Mouse (Mus musculus) adrenal gland, postnatal 10 days (tissue): ENCODE measurements around the gene Ak5. TPM values are rescaled to one million over a fixed set of nuclear protein-coding genes. Genes with fewer than 3 reads are reported as not detected.
"Not testable (repeated sequence)": the region's sequence is repeated elsewhere in the genome, so short reads cannot be mapped to it uniquely, and the experiment has no call there.

ENCODE experiments used
- DNase-seq: peaks from one replicate; pipeline ENCODE4 v3.0.0; 2021; ENCODE audit warnings: mixed read lengths
- long read RNA-seq, 2 experiments: library from polyadenylated mRNA; stranded (forward); transcript quantifications; one replicate each; pipeline ENCODE4 v2.0.0; 2021
- total RNA-seq, 2 experiments: library from RNA; stranded (reverse); gene quantifications; 2 replicates each; pipeline ENCODE4 v1.2.3; 2021

The Ak5 gene
- total RNA-seq, result 1 to 10 TPM; 3.0 to 4.1 TPM
- long read RNA-seq, experiment 1, partial matches to known transcripts, result 3 of 7 reads
- long read RNA-seq, experiment 1, other reads (novel, unspliced or antisense), result 2 of 7 reads
- long read RNA-seq, experiment 2, partial matches to known transcripts, result 0 of 4 reads
- long read RNA-seq, experiment 2, other reads (novel, unspliced or antisense), result 2 of 4 reads

DNA sequence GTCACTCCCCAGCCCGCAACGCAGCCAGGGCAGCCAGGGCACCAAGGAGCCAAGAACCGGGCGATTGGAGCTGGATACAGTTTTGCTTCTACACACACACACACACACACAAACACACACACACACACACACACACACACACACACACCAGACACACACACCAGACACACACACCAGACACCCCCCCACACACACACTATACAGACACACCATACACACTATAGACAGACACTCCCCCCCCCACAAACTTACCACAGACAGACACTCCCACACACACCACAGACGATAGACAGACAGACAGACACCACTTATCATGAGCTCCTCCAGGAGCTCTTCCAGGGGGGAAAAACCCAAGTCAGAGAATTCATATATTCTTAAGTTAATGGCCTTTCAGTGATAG is at the start of gene Ak5:
Ak5 (minus strand) TSS at position 122 of the 400 bp plus-strand sequence.
- DNase-seq, result no peak

DNA sequence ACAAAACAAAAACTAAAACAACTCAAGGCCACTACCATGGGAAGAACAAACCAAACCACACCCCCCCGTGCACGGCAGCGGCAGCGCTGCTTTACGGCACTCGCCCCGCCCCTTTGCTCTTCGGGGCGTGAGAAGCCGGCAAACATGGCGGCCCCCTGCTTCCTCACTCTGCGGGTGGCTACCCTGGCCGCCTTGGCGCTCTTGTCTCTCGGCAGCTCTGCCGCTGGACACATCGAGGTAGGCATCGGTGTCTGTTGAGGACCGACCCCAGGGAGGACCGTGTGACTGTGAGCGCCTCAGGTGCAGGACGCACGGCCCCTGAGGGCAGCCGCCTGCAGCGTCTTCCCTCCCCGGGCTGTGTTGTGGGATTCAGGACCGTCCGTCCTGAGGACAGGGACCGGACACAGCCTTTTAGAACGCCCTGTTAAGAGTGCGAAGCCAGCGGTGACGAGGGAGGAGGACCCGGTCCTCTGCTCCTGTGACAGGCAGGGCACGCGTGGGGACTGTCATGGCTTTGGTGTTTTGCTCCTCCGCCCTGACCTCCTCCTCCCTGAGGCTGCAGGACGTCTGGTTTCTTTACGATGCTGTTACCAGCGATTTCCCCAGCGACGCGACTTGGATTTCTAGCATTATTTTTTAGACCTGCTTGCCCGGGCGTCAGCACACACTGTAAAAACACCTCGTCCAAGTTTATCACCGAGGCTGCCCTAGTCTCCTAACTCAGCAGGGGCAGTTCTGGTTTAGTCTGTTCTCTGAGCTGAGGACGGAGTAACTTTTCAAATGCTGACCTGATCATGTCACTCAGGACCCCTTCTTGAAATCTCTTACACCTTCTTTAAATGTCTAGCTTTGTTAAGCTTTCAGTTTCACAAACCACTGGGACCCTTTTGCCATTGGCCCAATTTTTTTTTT is 46.1 kb upstream of the Ak5 start, which contains the start of gene Pigk:
Pigk (plus strand) TSS at position 110 of the 912 bp plus-strand sequence.
- peak; percentile 97 for DNase-seq

DNA sequence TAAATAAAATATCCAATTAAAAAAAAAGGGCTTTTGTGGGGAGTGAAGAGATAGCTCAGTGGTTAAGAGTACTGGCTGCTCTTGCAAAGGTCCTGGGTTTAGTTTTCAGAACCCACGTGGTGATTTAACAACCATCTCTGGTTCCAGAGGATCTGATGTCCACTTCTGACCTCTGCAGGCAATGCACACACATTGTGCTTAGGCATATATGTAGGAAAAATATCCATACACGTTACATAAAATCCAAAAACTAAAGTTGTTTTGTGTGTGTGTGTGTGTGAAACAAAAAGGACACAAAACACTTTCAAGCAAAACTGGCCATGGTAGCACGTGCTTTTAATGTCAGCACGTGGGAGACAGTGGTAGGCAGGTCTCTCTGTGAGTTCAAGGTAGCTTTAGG is 44.8 kb upstream of the Ak5 start:
- no peak for DNase-seq

- DNase-seq, result no peak
Measured at GRCm38 (mm10) chr3:152709936-152710335, 41.8 kb upstream of the Ak5 start.

DNA sequence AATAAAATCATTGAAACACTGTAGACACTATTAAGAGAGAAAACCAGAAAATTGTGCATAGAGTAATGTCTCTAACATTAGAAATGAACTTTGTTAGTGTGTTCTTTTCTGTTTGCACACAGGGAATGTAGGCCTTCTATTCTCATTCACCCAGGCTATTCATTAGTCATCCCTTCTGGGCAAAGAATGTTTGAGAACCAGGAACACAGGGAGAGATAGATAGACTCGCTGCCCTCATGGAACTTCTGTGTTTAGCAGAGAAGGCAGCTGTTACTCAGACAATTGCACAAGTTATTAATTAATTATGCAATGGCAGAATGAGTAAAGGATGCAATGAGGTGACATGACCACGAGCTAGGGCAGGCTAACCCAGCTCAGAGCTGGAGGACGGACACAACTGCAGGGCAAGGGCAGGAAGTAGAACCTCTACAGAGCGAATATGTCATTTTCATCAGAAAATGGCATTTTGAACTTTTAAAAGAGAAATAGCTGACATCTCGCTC is 39.2 kb upstream of the Ak5 start:
- no peak for DNase-seq

DNA sequence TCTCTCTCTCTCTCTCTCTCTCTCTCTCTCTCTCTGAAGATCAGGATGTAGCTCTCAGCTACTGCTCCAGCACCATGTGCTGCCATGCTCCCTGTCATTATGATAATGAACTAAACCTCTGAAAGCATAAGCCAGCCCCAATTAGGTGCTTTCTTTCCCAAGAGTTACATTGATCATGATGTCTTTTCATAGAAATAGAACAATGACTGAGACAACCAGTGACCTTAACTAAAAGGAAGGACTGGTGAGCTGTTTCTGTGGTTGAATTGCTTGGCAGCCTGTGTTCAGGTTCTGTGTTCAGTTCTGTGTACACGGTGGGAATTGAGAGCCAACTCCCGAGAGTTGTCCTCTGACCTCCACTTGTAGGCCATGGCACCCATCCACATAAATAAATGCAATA is 38.7 kb upstream of the Ak5 start:
- DNase-seq, result no peak

DNA sequence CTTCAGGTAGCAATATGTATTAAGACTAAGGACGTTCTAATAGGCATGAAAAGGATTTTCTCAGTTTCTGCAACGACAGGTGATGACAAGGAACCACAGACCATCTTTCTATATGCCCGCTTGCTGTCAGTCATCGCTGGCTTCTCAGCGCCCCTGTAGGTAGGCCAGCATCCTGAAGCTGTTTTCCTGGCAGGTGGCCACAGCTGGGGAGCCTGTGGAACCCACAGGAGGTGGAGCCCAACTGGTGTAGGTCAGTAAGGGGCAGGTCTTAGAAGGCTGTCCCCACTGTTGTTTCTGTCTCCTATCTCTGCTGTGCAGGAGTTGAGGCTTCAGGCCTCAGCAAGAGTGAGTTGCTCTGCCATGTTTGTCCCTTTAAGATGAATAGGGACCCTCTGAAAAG is 37.7 kb upstream of the Ak5 start:
- DNase-seq, result no peak

DNA sequence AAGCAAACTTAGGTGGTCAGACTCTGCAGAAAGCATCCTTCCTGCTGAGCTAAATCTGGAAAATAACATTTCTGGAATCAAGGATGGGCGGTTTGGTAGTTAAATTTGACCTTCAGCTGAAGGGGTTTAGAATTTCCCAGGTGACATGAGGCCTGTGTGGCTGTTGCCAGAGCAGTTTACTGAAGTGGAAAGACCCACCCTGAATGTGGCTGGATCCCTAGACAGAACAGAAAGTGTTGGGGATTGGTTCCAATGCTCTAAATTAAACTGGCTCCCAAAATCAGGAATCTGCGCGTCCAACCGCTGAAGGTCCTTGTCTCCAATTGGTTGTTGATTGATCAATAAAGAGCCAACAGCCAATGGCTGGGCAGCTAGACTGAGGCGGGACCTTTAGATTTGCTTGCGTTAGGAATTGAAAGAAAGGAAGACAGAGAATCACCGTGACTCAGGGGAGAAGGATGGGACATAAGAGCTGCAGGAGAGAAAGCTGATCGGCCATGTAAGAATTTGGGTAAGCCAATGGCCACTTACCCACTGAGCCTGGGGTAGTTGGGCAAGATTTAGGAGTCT is 34.2 kb upstream of the Ak5 start:
- DNase-seq, result no peak

GRCm38 (mm10) chr3:152701536-152701935 is 33.4 kb upstream of the Ak5 start:
- not testable (repeated sequence) for DNase-seq

DNA sequence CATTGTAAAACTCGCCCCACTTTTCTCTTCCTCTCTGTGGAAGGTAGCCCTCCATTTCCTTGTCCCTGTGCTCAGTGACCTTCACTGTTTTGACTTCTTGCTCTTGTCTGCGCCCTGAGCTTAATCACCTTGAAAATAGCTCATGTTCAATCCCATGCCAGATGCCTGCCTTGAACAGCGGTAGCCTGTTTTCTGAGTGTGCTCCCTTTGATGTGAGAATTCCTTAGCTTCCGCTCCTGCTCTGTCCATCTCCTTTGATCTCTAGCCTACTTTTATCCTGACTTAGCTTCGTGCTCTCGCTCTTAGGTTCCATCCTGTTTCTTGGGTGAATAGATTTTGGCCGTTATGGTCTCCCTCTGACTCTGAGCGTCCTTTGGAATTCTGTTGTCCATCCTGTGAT is 31.1 kb upstream of the Ak5 start:
- DNase-seq, result no peak

GRCm38 (mm10) chr3:152698017-152698416 is 29.9 kb upstream of the Ak5 start:
- DNase-seq, result no peak

DNA sequence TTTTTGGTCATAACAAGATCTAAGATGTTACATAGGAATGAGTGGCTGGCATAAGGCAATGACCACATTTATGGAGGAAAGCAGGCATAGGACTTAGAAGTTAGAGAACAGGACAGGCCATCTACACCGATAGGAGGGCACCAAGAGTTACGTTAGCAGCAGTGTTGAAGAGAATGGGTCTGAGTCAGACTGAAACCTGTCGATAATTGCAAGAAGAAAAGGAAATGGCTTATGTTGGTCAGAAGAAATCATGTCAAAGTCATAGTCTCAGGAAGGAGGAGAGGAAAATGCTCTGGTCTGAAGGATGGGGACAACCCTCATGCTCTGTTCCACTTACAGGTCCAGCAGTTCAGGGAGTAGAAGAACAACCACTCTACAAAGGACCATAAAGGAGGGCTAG is 26.8 kb upstream of the Ak5 start:
- DNase-seq, result no peak

DNA sequence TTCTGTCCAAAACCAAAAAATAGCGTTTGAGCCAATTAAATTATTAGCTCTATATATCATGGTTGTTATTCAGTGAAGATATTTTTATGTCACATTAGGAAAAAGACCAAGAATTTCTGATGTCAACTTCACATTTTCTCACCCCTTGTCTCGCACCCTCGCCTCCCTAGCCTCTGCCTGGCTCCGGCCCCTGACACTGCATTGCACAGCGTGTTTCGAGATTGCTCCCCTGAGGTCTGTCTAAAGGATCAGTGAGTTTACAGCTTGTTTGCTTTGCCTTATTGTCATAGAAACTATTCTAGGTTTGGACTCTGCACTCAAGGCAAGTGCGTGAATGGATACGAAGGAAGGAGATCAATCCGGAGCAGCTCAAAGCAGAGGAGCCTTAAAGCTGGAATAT is 20.9 kb upstream of the Ak5 start:
- peak; percentile 20 for DNase-seq

GRCm38 (mm10) chr3:152688532-152688931 is 20.4 kb upstream of the Ak5 start:
- DNase-seq, result no peak

GRCm38 (mm10) chr3:152674663-152675062 is 6.5 kb upstream of the Ak5 start:
- no peak for DNase-seq

DNA sequence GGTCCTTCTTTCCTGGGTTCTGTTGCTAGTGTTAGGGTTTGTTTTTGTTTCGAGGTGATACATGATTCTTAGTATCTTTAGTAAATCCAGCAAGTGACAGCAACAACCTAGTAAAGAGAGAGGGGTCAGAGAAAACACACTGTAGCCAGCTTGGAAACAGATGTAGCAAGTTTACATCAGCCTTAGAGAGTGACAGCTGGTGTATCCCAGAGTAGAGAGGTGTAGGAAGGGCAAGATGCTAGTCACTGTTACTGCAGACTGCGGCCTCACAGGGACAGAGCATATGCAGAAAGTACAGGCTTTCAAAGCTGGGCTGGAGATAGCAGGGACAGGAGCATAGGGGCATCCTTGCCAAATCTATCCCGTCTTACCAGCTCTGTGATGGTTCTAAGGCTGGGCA is 1.6 kb upstream of the Ak5 start:
- no peak for DNase-seq

DNA sequence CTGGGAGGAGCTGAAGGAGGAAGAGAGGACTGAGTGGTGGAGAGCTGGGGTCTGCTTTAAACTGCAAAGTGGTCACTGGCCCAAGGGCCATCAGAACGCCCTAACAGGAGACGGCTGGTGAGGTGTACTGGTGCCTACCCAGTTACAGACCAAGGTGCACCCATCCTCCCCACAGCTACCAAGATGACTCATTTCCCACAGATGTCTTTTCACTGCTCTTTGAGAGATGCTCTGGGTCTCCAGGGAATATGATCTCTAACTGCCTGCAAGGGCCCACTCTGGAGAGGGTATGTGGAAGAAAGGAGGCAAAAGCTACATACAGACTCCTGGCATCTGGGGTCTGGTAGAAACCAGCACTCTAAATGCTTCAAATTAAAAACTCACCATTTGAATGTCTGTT is 633 bp upstream of the Ak5 start:
- no peak for DNase-seq

- peak; percentile 48 for DNase-seq
Measured at GRCm38 (mm10) chr3:152667356-152668211, 576 bp downstream of the Ak5 start.

GRCm38 (mm10) chr3:152666991-152667355 is 1.2 kb downstream of the Ak5 start:
- peak; percentile 8 for DNase-seq

GRCm38 (mm10) chr3:152658592-152658991 is 9.6 kb downstream of the Ak5 start:
- DNase-seq, result no peak

DNA sequence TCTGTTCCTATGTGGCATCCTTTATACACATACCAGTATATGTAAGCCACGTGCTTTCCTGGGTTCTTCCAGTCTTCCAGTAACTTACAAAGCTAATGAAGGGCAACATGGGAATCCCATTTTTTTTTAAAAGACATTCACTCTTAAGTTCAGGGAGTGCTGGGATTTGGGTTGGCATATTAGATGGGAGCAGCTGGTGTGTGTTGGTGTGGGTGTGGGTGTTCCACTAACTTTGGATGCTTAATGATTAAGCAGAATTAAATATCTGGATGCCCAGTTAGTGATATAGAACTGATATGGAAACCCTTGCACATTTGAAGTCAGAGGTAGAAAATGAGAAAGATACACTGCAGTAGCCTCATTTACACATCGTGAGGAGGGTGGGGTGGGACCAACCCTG is 16.2 kb downstream of the Ak5 start:
- no peak for DNase-seq

- DNase-seq, result no peak
Measured at GRCm38 (mm10) chr3:152644610-152645009, 23.6 kb downstream of the Ak5 start.
